Mouse (Mus musculus) heart, adult 2 months (tissue): Measurements from ENCODE around the gene Snca.

Experiments
- CTCF ChIP-seq: fragments of 200-600 bp; IDR thresholded peaks from 2 replicates; pipeline ENCODE4 v1.8.1; 2022; ENCODE audit warnings: antibody characterized with exemption, mild to moderate bottlenecking, moderate library complexity
- EP300 ChIP-seq: fragments of 200-500 bp; IDR thresholded peaks from 2 replicates; pipeline ENCODE4 v1.6.1; 2011; ENCODE audit warnings: low read depth, low read length, control low read depth; ENCODE audit not compliant: insufficient read depth

GRCm38 (mm10) chr6:60819272-60819671 lies 10.4 kb downstream of the Snca start:
- TF ChIP-seq EP300 (no peak), CTCF (no peak)
